Mouse (Mus musculus) CD4-positive, CD25-positive, alpha-beta regulatory T cell (primary cell): Measurements from ENCODE around the gene Togaram1. TPM values are rescaled to one million over a fixed set of nuclear protein-coding genes. Genes with fewer than 3 reads are reported as not detected.

Experiments
- polyA plus RNA-seq: library from polyadenylated mRNA; unstranded; fragments of 100-300 nt; shearing (Covaris generic); gene quantifications from one replicate; pipeline ENCODE4 v1.2.1, GENCODE M21; 2017

The Togaram1 gene
- polyA plus RNA-seq, result 32.7 TPM

DNA sequence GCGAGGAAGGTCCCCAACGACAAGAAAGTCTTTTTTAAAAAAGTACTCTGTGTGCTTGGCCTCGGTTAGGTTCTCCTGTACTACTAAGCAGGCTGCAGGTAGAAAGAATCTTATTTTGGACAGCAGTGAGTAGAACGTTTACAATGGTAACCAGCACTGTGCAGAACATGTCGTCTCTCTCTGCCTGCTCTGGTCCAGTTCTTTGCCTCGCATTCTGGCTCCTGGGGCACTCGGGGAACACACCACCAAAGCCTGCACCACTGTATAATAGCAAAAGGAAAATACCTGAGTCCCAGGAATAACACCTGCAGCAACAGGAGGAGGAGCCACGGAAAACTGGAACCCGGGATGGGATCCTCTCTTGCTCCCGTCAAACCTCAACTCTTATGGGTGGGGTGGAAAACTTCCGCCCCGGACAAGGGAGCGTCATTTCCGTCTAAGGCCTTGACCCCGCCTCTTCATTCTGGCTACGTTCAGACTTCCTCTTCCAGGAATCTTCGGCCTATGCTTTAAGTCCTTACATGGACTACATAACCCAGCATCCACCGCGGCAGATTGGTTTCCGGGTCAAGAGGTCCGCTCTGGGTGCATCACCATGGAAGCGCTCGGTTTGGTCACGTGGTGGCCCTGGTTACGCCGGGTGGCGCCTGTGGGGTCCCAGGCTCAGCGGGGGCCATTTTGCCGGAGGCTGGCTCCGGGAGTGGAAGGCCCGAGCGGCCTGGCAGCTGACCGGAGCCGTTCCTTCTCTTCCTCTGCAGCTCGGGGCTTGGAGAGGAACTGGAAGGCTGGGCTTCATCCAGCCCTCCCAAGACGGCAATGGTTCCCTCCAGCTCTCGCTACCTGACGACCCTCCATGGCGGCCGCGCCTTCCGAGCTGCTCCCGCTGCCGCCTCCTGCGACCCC, at the start of gene Togaram1, which contains the start of gene Klhl28:
Gene Togaram1, plus strand, starts transcription at position 681 of the 903 bp plus-strand sequence.
Gene Klhl28, minus strand, starts transcription at position 411 of the 903 bp plus-strand sequence.

DNA sequence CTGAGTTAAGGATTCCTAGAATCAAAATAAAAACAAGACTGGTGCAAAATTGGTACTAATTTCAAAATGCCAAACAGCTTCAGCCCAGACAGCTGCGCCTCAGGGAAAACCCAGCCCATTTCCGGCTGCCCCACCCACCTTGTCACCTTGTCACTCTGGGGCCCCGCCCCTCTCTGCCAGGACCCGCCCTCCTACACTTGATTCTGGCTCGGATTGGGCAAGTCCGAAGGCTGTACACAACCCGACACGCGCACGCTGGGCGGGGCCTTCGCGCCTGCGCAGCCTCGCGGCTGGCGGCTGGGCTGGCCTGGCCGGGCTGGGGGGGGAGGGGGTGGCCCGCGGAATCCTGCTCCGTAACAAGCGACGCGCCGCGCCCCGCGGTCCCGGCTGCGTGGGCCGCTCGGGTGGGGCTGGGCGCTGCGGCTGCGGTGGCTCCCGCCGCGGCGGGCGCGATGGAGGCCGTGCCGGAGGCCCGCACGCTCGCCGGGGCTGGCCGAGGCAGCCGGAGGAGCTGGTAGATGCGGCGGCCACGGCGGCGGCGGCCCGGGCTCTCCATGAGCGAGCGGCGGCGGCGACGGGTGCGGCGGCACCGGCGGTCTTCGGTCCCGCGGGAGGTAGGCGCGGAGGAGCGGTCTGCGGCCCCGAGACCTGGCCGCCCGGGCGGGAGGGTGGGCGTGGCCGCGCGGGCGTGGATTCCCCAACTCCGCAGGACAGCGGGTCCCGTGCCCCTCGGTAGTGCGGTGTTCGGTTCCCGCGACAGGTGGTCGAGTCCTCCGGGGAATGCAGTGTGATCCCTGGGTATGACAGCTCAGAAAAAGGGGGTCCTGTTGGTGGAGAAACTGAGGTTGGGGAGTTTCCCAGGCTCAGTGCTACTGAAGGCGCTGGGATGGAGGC, 47.8 kb upstream of the Togaram1 start, which contains the start of gene Gm527:
Gene Gm527, plus strand, starts transcription at position 329 of the 894 bp plus-strand sequence.

DNA sequence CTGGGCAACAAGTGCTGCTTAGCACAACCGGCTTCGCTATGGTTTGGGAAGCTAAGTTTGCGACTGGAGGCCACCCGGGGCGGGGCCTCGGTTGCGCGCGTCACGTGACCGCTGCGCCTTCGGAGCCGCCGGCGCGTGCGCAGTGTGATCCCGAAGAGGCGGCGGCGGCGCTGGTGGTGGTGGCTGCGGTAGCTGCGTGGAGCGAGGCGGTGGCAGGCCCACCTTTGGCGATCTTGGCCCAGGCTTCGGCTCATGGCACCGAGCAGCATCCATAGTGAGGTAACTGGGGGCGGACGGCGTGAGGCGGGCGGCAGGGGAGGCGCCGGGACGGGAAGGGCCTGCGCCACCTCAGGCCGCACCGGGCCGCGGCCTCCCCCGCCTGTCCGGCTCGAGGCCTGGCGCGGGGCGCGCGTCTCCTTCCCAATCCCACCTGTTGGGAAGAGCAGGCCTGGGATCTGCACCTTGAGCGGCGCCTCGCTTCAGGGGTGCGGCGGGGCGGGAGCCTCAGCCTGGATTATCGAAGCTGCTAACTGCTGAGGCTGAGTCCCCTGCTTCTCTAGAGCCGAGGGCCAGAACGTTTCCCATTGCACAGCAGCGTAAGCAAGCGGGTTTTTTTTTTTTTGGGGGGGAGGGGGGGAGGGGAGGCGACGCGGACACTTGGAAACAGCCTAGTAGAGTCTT, 70.7 kb downstream of the Togaram1 start, which contains the start of gene Prpf39:
Gene Prpf39, plus strand, starts transcription at position 144 of the 681 bp plus-strand sequence.

Other genes with a start within 250 kb of the Togaram1 start
- 10.7 TPM for gene Gm527, start 47.9 kb upstream of the Togaram1 start, polyA plus RNA-seq
- 25.2 TPM for gene Klhl28, start 270 bp upstream of the Togaram1 start, polyA plus RNA-seq
- gene Prpf39, start 70.5 kb downstream of the Togaram1 start, polyA plus RNA-seq, result 98.4 TPM
- gene Fkbp3, start 108.2 kb downstream of the Togaram1 start, polyA plus RNA-seq, result 254 TPM
- 11.2 TPM for gene Fancm, start 109.8 kb downstream of the Togaram1 start, polyA plus RNA-seq
- gene Mis18bp1, start 206.8 kb downstream of the Togaram1 start, polyA plus RNA-seq, result 2.2 TPM